Mouse (Mus musculus) ES-Bruce4 (cell line): Measurements from ENCODE around the gene Map3k5. TPM values are rescaled to one million over a fixed set of nuclear protein-coding genes. Genes with fewer than 3 reads are reported as not detected.

Experiments used
- H3K27ac ChIP-seq: 2 replicates; pipeline ENCODE4 v1.5.1; 2012; ENCODE audit warnings: low read length, inconsistent platforms; ENCODE audit not compliant: insufficient read depth
- H3K27me3 ChIP-seq: 2 replicates; pipeline ENCODE4 v1.6.1; 2012; ENCODE audit warnings: mild to moderate bottlenecking, low read length, inconsistent platforms; ENCODE audit not compliant: control insufficient read depth, poor library complexity, insufficient read depth, severe bottlenecking
- H3K36me3 ChIP-seq: 2 replicates; pipeline ENCODE4 v1.6.1; 2012; ENCODE audit warnings: inconsistent platforms, mild to moderate bottlenecking, low read length, moderate library complexity; ENCODE audit not compliant: control insufficient read depth, poor library complexity, insufficient read depth, severe bottlenecking
- H3K4me1 ChIP-seq: one replicate; pipeline ENCODE4 v1.8.1; 2011; ENCODE audit warnings: low read length; ENCODE audit not compliant: control insufficient read depth, insufficient read depth
- H3K4me3 ChIP-seq: 2 replicates; pipeline ENCODE4 v1.5.1; 2011; ENCODE audit warnings: low read depth, mild to moderate bottlenecking, low read length
- H3K9ac ChIP-seq: 2 replicates; pipeline ENCODE4 v1.6.1; 2012; ENCODE audit warnings: low read depth, mild to moderate bottlenecking, inconsistent platforms; ENCODE audit not compliant: poor library complexity, severe bottlenecking
- H3K9me3 ChIP-seq: replicated peaks from 2 replicates; pipeline ENCODE4 v1.6.1; 2012; ENCODE audit warnings: mild to moderate bottlenecking, low read length, inconsistent platforms; ENCODE audit not compliant: control insufficient read depth, poor library complexity, insufficient read depth, severe bottlenecking
- CTCF ChIP-seq: IDR thresholded peaks from one replicate; pipeline ENCODE4 v1.8.1; 2011; ENCODE audit warnings: low read depth, low read length
- EP300 ChIP-seq: IDR thresholded peaks from 2 replicates; pipeline ENCODE4 v1.6.1; 2011; ENCODE audit warnings: low read depth, low read length; ENCODE audit not compliant: insufficient read depth
- POLR2A ChIP-seq: IDR thresholded peaks from one replicate; pipeline ENCODE4 v1.8.1; 2011; ENCODE audit warnings: low read length; ENCODE audit not compliant: insufficient read depth
- polyA plus RNA-seq: library from polyadenylated mRNA; stranded (reverse); fragments of >200 nt; gene quantifications from 2 replicates; pipeline ENCODE4 v1.2.4, GENCODE M21; 2011; ENCODE audit warnings: low read depth; ENCODE audit not compliant: missing spikeins, insufficient read depth, insufficient read length

Gene Map3k5
- polyA plus RNA-seq, 1 experiment: 9.7 TPM

- Histone ChIP-seq H3K36me3 (no peaks in the 10 kb centered on the region), H3K4me3 (no peak overlapping the region), H3K27ac (no peak overlapping the region), H3K4me1 (no peaks in the 10 kb centered on the region), H3K9me3 (no peaks in the 10 kb centered on the region), H3K27me3 (no peaks in the 10 kb centered on the region), H3K9ac (no peak overlapping the region)
- TF ChIP-seq CTCF: no peak
- TF ChIP-seq POLR2A: no peak
- no peak for TF ChIP-seq EP300
These were observed 122.8 kb downstream of the Map3k5 start for GRCm38 (mm10) chr10:20056859-20057644.

GRCm38 (mm10) chr10:20058031-20058430 is 123.8 kb downstream of the Map3k5 start:
- Histone ChIP-seq H3K36me3 (no peaks in the 10 kb centered on the region), H3K27me3 (no peaks in the 10 kb centered on the region), H3K4me1 (no peaks in the 10 kb centered on the region), H3K4me3 (no peak overlapping the region), H3K9me3 (no peaks in the 10 kb centered on the region), H3K27ac (no peak overlapping the region), H3K9ac (no peak overlapping the region)
- no peak for TF ChIP-seq CTCF
- no peak for TF ChIP-seq EP300
- no peak for TF ChIP-seq POLR2A

GRCm38 (mm10) chr10:20058841-20059240 is 124.6 kb downstream of the Map3k5 start:
- TF ChIP-seq POLR2A (no peak), EP300 (no peak), CTCF (no peak)
- H3K4me1 ChIP-seq: no peaks in the 10 kb centered on the region

GRCm38 (mm10) chr10:20060320-20060970 is 126.2 kb downstream of the Map3k5 start:
- no peak overlapping the region for H3K9ac ChIP-seq
- H3K4me1 ChIP-seq: no peaks in the 10 kb centered on the region
- no peaks in the 10 kb centered on the region for H3K27me3 ChIP-seq
- no peaks in the 10 kb centered on the region for H3K36me3 ChIP-seq
- no peak for TF ChIP-seq EP300
- no peak for TF ChIP-seq POLR2A
- TF ChIP-seq CTCF: no peak
- H3K27ac ChIP-seq: no peak overlapping the region
- H3K9me3 ChIP-seq: no peaks in the 10 kb centered on the region
- H3K4me3 ChIP-seq: no peak overlapping the region

More at GRCm38 (mm10) chr10:20058841-20059240, 124.6 kb downstream of the Map3k5 start:
- Histone ChIP-seq H3K9ac (no peak overlapping the region), H3K27ac (no peak overlapping the region), H3K9me3 (no peaks in the 10 kb centered on the region), H3K4me3 (no peak overlapping the region), H3K36me3 (no peaks in the 10 kb centered on the region), H3K27me3 (no peaks in the 10 kb centered on the region)

- H3K4me3 ChIP-seq: no peak overlapping the region
- no peak overlapping the region for H3K9ac ChIP-seq
- no peaks in the 10 kb centered on the region for H3K27me3 ChIP-seq
- no peaks in the 10 kb centered on the region for H3K4me1 ChIP-seq
- TF ChIP-seq POLR2A: no peak
- no peak for TF ChIP-seq EP300
- TF ChIP-seq CTCF: no peak
- H3K27ac ChIP-seq: no peak overlapping the region
- no peaks in the 10 kb centered on the region for H3K36me3 ChIP-seq
- H3K9me3 ChIP-seq: no peaks in the 10 kb centered on the region
These were observed 130.4 kb downstream of the Map3k5 start for GRCm38 (mm10) chr10:20064556-20065207.

GRCm38 (mm10) chr10:20066069-20066665 is 131.9 kb downstream of the Map3k5 start:
- H3K4me1 ChIP-seq: no peaks in the 10 kb centered on the region
- H3K9me3 ChIP-seq: no peaks in the 10 kb centered on the region
- no peak overlapping the region for H3K27ac ChIP-seq
- no peak for TF ChIP-seq POLR2A
- no peak for TF ChIP-seq EP300
- H3K4me3 ChIP-seq: no peak overlapping the region
- H3K9ac ChIP-seq: no peak overlapping the region
- no peaks in the 10 kb centered on the region for H3K27me3 ChIP-seq
- no peaks in the 10 kb centered on the region for H3K36me3 ChIP-seq
